Mouse (Mus musculus) liver, embryonic 13.5 days (tissue): ENCODE data around the gene Ablim1. TPM values are rescaled to one million over a fixed set of nuclear protein-coding genes. Genes with fewer than 3 reads are reported as not detected.

ENCODE experiments used
- ATAC-seq: fragments of 200-750 bp; cut with Nextera tagmentation; 2 replicates; pipeline ENCODE4 v1.8.0; 2017; ENCODE audit warnings: low read depth, mild to moderate bottlenecking, moderate number of reproducible peaks, moderate library complexity
- DNase-seq: peaks from one replicate; pipeline ENCODE4 v3.0.0; 2022
- H3K27ac ChIP-seq: fragments of 300-500 bp; sonication (generic); 2 replicates; pipeline ENCODE4 v1.5.1; 2015; ENCODE audit warnings: moderate library complexity, mild to moderate bottlenecking, inconsistent platforms
- H3K27me3 ChIP-seq: fragments of 300-500 bp; sonication (generic); 2 replicates; pipeline ENCODE4 v1.6.1; 2015; ENCODE audit warnings: mild to moderate bottlenecking, inconsistent platforms
- H3K36me3 ChIP-seq: fragments of 300-500 bp; sonication (generic); 2 replicates; pipeline ENCODE4 v1.6.1; 2015; ENCODE audit warnings: mild to moderate bottlenecking, inconsistent platforms
- H3K4me1 ChIP-seq: fragments of 300-500 bp; sonication (generic); replicated peaks from 2 replicates; pipeline ENCODE4 v1.6.1; 2015; ENCODE audit warnings: inconsistent platforms
- H3K4me2 ChIP-seq: fragments of 300-500 bp; sonication (generic); 2 replicates; pipeline ENCODE4 v1.6.1; 2015; ENCODE audit warnings: inconsistent platforms, mild to moderate bottlenecking, moderate library complexity
- H3K4me3 ChIP-seq: fragments of 300-500 bp; sonication (generic); replicated peaks from 2 replicates; pipeline ENCODE4 v1.5.1; 2015; ENCODE audit warnings: mild to moderate bottlenecking, inconsistent platforms
- H3K9ac ChIP-seq: fragments of 300-500 bp; sonication (generic); 2 replicates; pipeline ENCODE4 v1.6.1; 2015; ENCODE audit warnings: mild to moderate bottlenecking, inconsistent platforms
- H3K9me3 ChIP-seq: fragments of 300-500 bp; sonication (generic); replicated peaks from 2 replicates; pipeline ENCODE4 v1.6.1; 2016; ENCODE audit warnings: inconsistent platforms
- WGBS: fragments of 180-500 bp; shearing (Covaris S2); methylation state at CpG from one replicate; pipeline ENCODE4 v1.1.7; 2015; ENCODE audit not compliant: insufficient replicate concordance; 5-methylcytosine and 5-hydroxymethylcytosine counted together
- polyA plus RNA-seq: library from polyadenylated mRNA; unstranded; fragments of >200 nt; fragmentation: Nextera tagmentation; extraction: Ambion mirVana; gene quantifications from 2 replicates; pipeline ENCODE4 v1.2.1, GENCODE M21; 2015

The Ablim1 gene
- polyA plus RNA-seq, 1 experiment from 2014 or later, result 4.8 TPM

DNA sequence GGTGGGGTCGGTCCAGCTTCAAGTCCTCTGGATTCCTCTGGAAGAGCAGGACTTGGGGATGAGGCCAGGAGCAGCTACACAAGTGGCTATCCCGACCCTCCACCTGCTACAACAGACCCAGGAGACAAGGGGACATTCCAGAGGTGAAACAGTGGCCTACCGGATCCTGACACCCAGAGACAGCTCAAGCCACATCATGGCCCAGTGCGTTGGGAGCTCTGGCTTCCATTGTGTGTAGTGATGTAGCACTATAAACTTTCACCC is 215.7 kb downstream of the Ablim1 start:
- 70% methylated on average over 4 of the region's 4 CpGs for WGBS
- no peak overlapping the region for H3K4me2 ChIP-seq
- 0 out of 2 replicates have a peak overlapping the region, but pooled peaks have one; percentile 13 for H3K27ac ChIP-seq

GRCm38 (mm10) chr19:57098241-57099093 is 216.3 kb downstream of the Ablim1 start:
- 60% methylated on average over 14 of the region's 14 CpGs for WGBS
- Histone ChIP-seq H3K27ac (peak overlapping the region; percentile 13; the same call in 1 of the 2 replicates), H3K9me3 (no peaks in the 10 kb centered on the region), H3K27me3 (no peaks in the 10 kb centered on the region), H3K4me2 (no peak overlapping the region), H3K4me1 (peaks cover 4% of the 10 kb centered on the region), H3K36me3 (no peaks in the 10 kb centered on the region), H3K4me3 (no peak overlapping the region), H3K9ac (no peak overlapping the region)
- DNase-seq, result no peak
- ATAC-seq, result no peak

More for the DNA sequence above, 215.7 kb downstream of the Ablim1 start:
- Histone ChIP-seq H3K9ac (no peak overlapping the region), H3K27me3 (no peaks in the 10 kb centered on the region), H3K4me1 (peaks cover 9% of the 10 kb centered on the region), H3K4me3 (no peak overlapping the region), H3K9me3 (no peaks in the 10 kb centered on the region), H3K36me3 (no peaks in the 10 kb centered on the region)
- DNase-seq (no peak), ATAC-seq (no peak)

- H3K27ac ChIP-seq, result no peak overlapping the region
- 63% methylated on average over 7 of the region's 7 CpGs for WGBS
These were observed 219.4 kb downstream of the Ablim1 start for GRCm38 (mm10) chr19:57095340-57095739.

GRCm38 (mm10) chr19:57093698-57094004 is 221.1 kb downstream of the Ablim1 start:
- no peaks in the 10 kb centered on the region for H3K27me3 ChIP-seq
- no peak overlapping the region for H3K27ac ChIP-seq
- H3K9ac ChIP-seq, result no peak overlapping the region
- no peak for DNase-seq
- no peak for ATAC-seq
- peaks cover 4% of the 10 kb centered on the region; the same call in 1 of the 2 replicates for H3K4me1 ChIP-seq
- H3K4me2 ChIP-seq, result no peak overlapping the region
- H3K36me3 ChIP-seq, result no peaks in the 10 kb centered on the region
- 49% methylated on average over 3 of the region's 3 CpGs for WGBS
- no peaks in the 10 kb centered on the region for H3K9me3 ChIP-seq
- no peak overlapping the region for H3K4me3 ChIP-seq

More at GRCm38 (mm10) chr19:57095340-57095739, 219.4 kb downstream of the Ablim1 start:
- no peaks in the 10 kb centered on the region for H3K36me3 ChIP-seq
- no peaks in the 10 kb centered on the region for H3K9me3 ChIP-seq
- H3K27me3 ChIP-seq, result no peaks in the 10 kb centered on the region
- H3K9ac ChIP-seq, result no peak overlapping the region
- no peak overlapping the region for H3K4me2 ChIP-seq
- H3K4me3 ChIP-seq, result no peak overlapping the region
- no peak for ATAC-seq
- H3K4me1 ChIP-seq, result peaks cover 4% of the 10 kb centered on the region
- no peak for DNase-seq

DNA sequence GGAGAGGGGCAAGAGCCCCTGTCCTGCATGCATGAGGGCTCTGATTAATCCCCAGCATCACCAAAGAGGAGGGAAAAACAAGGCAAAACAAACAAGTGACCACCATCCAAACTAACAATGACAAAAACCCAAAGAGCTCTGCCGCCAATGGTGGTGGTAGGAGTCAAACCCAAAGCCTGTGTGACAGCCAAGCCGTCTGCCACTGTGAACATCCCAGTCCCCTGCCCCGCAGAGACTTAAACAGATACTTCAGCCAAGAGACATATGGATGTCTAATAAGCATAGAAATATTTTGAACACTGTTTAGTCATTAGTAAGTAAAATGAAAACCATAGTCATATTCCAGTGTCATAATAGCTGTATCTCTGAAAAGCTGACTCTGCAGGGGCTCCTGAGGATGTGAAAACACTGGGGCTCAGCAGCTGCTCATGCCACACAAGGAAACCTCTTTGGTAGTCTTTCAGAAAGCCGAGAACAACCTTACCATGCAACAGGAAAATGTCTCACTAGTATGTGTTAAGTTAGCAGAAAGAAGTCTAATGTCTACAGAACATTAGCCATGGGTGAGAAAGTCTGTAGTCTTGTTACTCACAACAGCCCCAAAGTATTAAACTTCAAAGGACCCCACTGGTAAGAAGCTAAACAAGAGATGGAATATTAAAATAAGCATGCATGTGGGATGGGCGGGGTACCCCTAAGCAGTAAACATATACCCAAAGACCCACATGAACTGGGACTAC is 221.6 kb downstream of the Ablim1 start:
- WGBS, result 65% methylated on average over 5 of the region's 5 CpGs

DNA sequence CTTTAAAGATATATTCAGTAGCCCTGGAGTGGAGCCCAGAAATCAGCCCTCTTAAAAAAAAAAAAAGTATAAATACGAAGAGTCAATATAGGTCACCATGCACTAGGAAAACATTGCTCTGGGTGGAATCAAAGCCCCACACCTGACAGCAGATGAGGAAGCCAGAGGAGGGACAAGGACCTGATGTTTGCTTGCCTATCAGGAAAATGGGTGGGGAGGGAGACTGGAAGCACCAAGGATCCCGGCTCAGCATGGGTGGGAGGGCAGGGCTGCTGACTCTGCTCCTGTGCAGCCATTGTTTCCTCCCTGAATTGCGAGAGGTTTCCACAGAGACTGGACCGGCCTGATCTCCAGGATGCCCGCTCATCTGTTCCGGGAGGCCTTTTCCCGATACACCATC is 223.4 kb downstream of the Ablim1 start:
- no peak overlapping the region for H3K27ac ChIP-seq
- no peak overlapping the region for H3K9ac ChIP-seq
- no peaks in the 10 kb centered on the region for H3K9me3 ChIP-seq
- no peaks in the 10 kb centered on the region for H3K27me3 ChIP-seq
- WGBS, result 64% methylated on average over 7 of the region's 7 CpGs
- no peak overlapping the region for H3K4me2 ChIP-seq
- no peak overlapping the region for H3K4me3 ChIP-seq
- H3K4me1 ChIP-seq, result no peaks in the 10 kb centered on the region
- no peaks in the 10 kb centered on the region for H3K36me3 ChIP-seq
- ATAC-seq (no peak), DNase-seq (no peak)

More for the DNA sequence above, 221.6 kb downstream of the Ablim1 start:
- no peak overlapping the region for H3K4me3 ChIP-seq
- no peaks in the 10 kb centered on the region for H3K9me3 ChIP-seq
- H3K4me2 ChIP-seq, result no peak overlapping the region
- H3K36me3 ChIP-seq, result no peaks in the 10 kb centered on the region
- H3K9ac ChIP-seq, result no peak overlapping the region
- no peaks in the 10 kb centered on the region for H3K27me3 ChIP-seq
- ATAC-seq (no peak), DNase-seq (no peak)
- peaks cover 4% of the 10 kb centered on the region; the same call in 1 of the 2 replicates for H3K4me1 ChIP-seq
- H3K27ac ChIP-seq, result no peak overlapping the region

DNA sequence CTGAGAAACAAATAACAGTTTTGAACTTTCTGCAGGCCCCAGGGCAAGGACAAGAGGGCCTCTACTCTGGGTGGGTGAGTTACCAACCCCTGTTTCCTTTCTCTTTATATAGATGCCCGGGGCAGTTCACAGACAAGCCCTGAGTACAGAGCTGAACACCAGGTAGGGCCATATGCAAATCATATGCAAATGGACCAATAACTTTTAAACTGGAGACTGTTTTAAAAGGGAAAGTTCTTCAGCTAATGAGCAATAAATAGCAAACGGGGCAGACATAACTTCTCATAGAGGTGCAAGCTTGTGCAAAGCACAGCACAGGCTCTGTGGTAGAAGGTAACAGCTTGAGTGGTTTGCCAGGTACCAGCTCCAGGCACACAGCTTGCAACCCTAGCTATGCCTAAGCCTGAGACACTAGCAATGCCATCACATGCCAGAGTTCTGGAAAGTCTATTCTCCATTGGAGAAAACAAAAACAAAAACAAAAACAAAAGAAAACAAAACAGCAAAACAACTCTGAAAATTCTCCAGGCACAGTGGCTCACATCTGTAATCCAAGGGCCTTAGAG is 225.8 kb downstream of the Ablim1 start:
- no peaks in the 10 kb centered on the region for H3K4me1 ChIP-seq
- no peaks in the 10 kb centered on the region for H3K9me3 ChIP-seq
- no peak for DNase-seq
- no peak overlapping the region for H3K4me3 ChIP-seq
- WGBS, result 60% methylated on average over 2 of the region's 2 CpGs
- no peaks in the 10 kb centered on the region for H3K36me3 ChIP-seq
- H3K9ac ChIP-seq, result no peak overlapping the region
- no peak for ATAC-seq
- no peaks in the 10 kb centered on the region for H3K27me3 ChIP-seq
- H3K4me2 ChIP-seq, result no peak overlapping the region
- no peak overlapping the region for H3K27ac ChIP-seq

DNA sequence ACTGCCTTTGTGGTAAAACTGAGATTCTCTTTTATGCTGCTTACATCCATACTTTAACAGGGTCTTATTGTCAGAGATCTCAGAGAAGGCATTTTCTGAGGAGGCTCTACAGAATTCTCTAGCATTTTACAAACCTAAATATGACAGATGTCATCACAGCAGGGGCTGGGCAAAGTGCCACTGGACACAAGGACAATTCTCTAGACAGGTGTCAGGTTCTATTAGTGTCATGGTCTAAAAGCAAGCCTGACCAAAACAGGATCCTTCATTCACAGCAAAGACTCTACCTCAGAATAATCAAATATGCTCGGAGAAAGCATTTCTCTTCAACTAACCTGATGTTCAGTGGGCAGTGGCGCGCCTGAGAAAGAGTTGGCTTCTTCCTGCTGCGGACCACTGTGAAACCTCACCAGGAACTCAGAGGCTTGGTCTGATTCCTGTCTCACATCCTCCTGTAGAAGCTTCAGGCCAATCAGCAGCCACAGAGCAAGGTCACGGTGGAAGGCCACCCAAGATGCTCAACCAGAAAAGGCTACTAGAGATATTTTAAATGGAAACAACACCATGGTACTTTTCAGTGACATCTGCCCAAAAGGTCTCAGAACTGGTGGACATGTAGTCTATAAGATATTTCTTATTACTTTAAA is 230.1 kb downstream of the Ablim1 start:
- H3K27ac ChIP-seq, result no peak overlapping the region
- DNase-seq (no peak), ATAC-seq (no peak)
- H3K9me3 ChIP-seq, result no peaks in the 10 kb centered on the region
- no peak overlapping the region for H3K4me2 ChIP-seq
- H3K4me1 ChIP-seq, result 0 out of 2 replicates have a peak, but pooled peaks cover 3% of the 10 kb centered on the region
- no peak overlapping the region for H3K4me3 ChIP-seq
- H3K27me3 ChIP-seq, result no peaks in the 10 kb centered on the region
- no peak overlapping the region for H3K9ac ChIP-seq
- WGBS, result 63% methylated on average over 5 of the region's 5 CpGs
- H3K36me3 ChIP-seq, result no peaks in the 10 kb centered on the region

DNA sequence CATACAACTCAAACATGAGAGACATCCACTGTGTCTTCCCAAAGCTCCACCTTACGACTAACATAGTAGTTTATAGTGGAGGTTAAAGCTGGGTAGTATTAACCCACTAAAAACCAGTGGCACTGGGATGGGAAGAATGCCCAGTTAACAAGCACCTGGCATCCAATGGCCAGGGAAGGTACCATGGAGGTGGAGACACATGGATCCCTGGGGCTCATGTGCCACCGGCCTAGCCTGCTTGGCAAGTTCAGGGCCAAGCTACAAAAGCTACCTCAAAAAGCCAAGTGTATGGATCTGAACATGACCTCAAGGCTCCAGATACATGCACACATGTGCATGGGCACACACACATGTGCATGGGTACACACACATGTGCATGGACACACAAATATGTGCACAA is 230.8 kb downstream of the Ablim1 start:
- Histone ChIP-seq H3K36me3 (no peaks in the 10 kb centered on the region), H3K27ac (no peak overlapping the region), H3K9me3 (no peaks in the 10 kb centered on the region), H3K9ac (no peak overlapping the region), H3K4me3 (no peak overlapping the region), H3K4me1 (0 out of 2 replicates have a peak, but pooled peaks cover 3% of the 10 kb centered on the region), H3K4me2 (no peak overlapping the region), H3K27me3 (no peaks in the 10 kb centered on the region)
- ATAC-seq (no peak), DNase-seq (no peak)
- 66% methylated on average over 2 of the region's 2 CpGs for WGBS

DNA sequence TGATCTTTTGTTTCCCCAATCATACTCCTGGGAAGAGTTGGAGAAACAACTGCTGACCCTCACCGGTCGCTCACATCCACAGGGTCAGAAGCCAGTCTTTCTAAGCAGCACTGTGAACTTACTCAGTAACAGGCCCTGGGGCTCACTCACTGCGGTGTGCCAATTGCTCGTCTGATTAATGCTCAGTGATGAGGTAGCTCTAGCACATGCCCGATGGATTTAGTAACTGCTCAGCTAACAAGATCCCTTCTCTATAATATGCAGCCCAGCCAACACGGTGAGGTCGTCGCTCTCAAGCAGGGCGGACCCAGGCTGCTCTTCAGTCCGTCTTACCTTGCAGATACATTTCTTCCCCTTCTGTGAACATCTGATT is 231.6 kb downstream of the Ablim1 start:
- H3K4me1 ChIP-seq, result 0 out of 2 replicates have a peak, but pooled peaks cover 3% of the 10 kb centered on the region
- ATAC-seq, result no peak
- no peak for DNase-seq
- 75% methylated on average over 10 of the region's 10 CpGs for WGBS
- no peaks in the 10 kb centered on the region for H3K27me3 ChIP-seq
- H3K27ac ChIP-seq, result no peak overlapping the region
- no peak overlapping the region for H3K4me2 ChIP-seq
- no peaks in the 10 kb centered on the region for H3K9me3 ChIP-seq
- H3K9ac ChIP-seq, result no peak overlapping the region
- H3K4me3 ChIP-seq, result no peak overlapping the region
- no peaks in the 10 kb centered on the region for H3K36me3 ChIP-seq

GRCm38 (mm10) chr19:57082454-57083182 is 232.1 kb downstream of the Ablim1 start:
- H3K4me2 ChIP-seq, result no peak overlapping the region
- H3K4me3 ChIP-seq, result no peak overlapping the region
- ATAC-seq, result no peak
- H3K27ac ChIP-seq, result no peak overlapping the region
- no peaks in the 10 kb centered on the region for H3K9me3 ChIP-seq
- 0 out of 2 replicates have a peak, but pooled peaks cover 3% of the 10 kb centered on the region for H3K4me1 ChIP-seq
- H3K36me3 ChIP-seq, result no peaks in the 10 kb centered on the region
- DNase-seq, result no peak
- no peak overlapping the region for H3K9ac ChIP-seq
- 59% methylated on average over 17 of the region's 17 CpGs for WGBS
- no peaks in the 10 kb centered on the region for H3K27me3 ChIP-seq
